Mouse (Mus musculus) spleen, adult 2 months (tissue): ENCODE measurements around the gene Ptpn1. TPM values are rescaled to one million over a fixed set of nuclear protein-coding genes. Genes with fewer than 3 reads are reported as not detected.

ENCODE experiments used
- DNase-seq, 2 experiments: peaks; one replicate each; pipeline versions ENCODE4 v3.0.0 to v3.0.0-alpha.2; 2012 to 2021; ENCODE audit warnings: low spot score in 2 of 2, low read depth in 1 of 2
- H3K27ac ChIP-seq: fragments of 200-500 bp; 2 replicates; pipeline ENCODE4 v1.5.1; 2012; ENCODE audit warnings: low read length, inconsistent platforms; ENCODE audit not compliant: insufficient read depth
- H3K27me3 ChIP-seq: fragments of 200-500 bp; 2 replicates; pipeline ENCODE4 v1.6.1; 2012; ENCODE audit warnings: mild to moderate bottlenecking, moderate library complexity, low read length, inconsistent platforms; ENCODE audit not compliant: control insufficient read depth, insufficient read depth
- H3K36me3 ChIP-seq: fragments of 200-500 bp; 2 replicates; pipeline ENCODE4 v1.6.1; 2012; ENCODE audit warnings: mild to moderate bottlenecking, low read length, inconsistent platforms; ENCODE audit not compliant: control insufficient read depth, insufficient read depth
- H3K4me1 ChIP-seq: fragments of 200-500 bp; 2 replicates; pipeline ENCODE4 v1.6.1; 2011; ENCODE audit warnings: inconsistent platforms; ENCODE audit not compliant: control insufficient read depth, insufficient read depth, insufficient read length
- H3K4me3 ChIP-seq: fragments of 200-500 bp; 2 replicates; pipeline ENCODE4 v1.5.1; 2011; ENCODE audit warnings: mild to moderate bottlenecking, inconsistent platforms; ENCODE audit not compliant: insufficient read depth, insufficient read length; ENCODE audit errors: extremely low read depth
- CTCF ChIP-seq: fragments of 200-500 bp; IDR thresholded peaks from 2 replicates; pipeline ENCODE4 v1.5.1; 2011; ENCODE audit warnings: mild to moderate bottlenecking, inconsistent platforms; ENCODE audit not compliant: insufficient read depth, insufficient read length, insufficient replicate concordance; ENCODE audit errors: extremely low read depth
- POLR2A ChIP-seq: fragments of 200-500 bp; IDR thresholded peaks from 2 replicates; pipeline ENCODE4 v1.6.1; 2011; ENCODE audit warnings: low read depth, low read length, inconsistent platforms
- WGBS: fragments of 180-500 bp; shearing (Covaris S2); methylation state at CpG from one replicate; pipeline ENCODE4 v1.1.7; 2018; 5-methylcytosine and 5-hydroxymethylcytosine counted together
- polyA plus RNA-seq: library from polyadenylated mRNA; depleted of rRNA; stranded (reverse); fragments of >200 nt; gene quantifications from 2 replicates; pipeline ENCODE4 v1.2.3, GENCODE M21; 2012

The Ptpn1 gene
- polyA plus RNA-seq, 1 experiment, result 83.8 TPM

DNA sequence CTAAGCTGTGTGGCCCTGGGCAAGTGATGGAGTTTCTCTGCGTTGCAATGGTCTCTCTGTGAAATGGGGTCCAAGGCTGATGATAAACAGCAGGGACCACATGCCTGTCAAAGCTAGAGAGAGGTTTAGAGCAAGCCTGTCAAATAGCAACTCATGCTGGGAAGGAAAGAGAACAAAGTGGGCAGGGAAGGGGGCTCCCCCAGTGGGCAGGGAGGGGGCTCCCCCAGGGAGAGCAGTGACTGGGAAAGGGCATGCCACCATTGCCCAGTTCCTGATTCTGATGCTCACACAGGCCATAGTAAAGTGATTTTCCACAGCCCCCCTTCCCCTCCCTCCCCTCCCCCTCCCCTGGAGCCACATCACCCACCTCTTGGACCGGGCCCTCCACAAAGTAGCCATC lies 71.0 kb downstream of the Ptpn1 start:
- WGBS, result 91% methylated on average over 1 of the region's 2 CpGs
- TF ChIP-seq CTCF, result no peak
- TF ChIP-seq POLR2A, result no peak

GRCm38 (mm10) chr2:168003431-168003830 lies 71.6 kb downstream of the Ptpn1 start:
- DNase-seq, result no peak
- no peaks in the 10 kb centered on the region for H3K4me1 ChIP-seq
- H3K27ac ChIP-seq, result no peak overlapping the region
- H3K36me3 ChIP-seq, result no peaks in the 10 kb centered on the region
- H3K27me3 ChIP-seq, result no peaks in the 10 kb centered on the region
- 93% methylated on average over 12 of the region's 12 CpGs for WGBS
- no peak for TF ChIP-seq CTCF
- TF ChIP-seq POLR2A, result no peak
- no peak overlapping the region for H3K4me3 ChIP-seq

More for the DNA sequence above, 71.0 kb downstream of the Ptpn1 start:
- no peaks in the 10 kb centered on the region for H3K36me3 ChIP-seq
- H3K4me1 ChIP-seq, result peaks cover 1% of the 10 kb centered on the region; the same call in 1 of the 2 replicates
- no peak overlapping the region for H3K4me3 ChIP-seq
- no peak overlapping the region for H3K27ac ChIP-seq
- H3K27me3 ChIP-seq, result no peaks in the 10 kb centered on the region
- no peak for DNase-seq

- WGBS, result 65% methylated on average over 2 of the region's 2 CpGs
- H3K27ac ChIP-seq, result no peak overlapping the region
- DNase-seq, result no peak
- no peak overlapping the region for H3K4me3 ChIP-seq
- TF ChIP-seq POLR2A (no peak), CTCF (no peak; the same call in 1 of the 2 replicates)
- no peaks in the 10 kb centered on the region for H3K27me3 ChIP-seq
- H3K4me1 ChIP-seq, result no peaks in the 10 kb centered on the region
- H3K36me3 ChIP-seq, result no peaks in the 10 kb centered on the region
Observed at GRCm38 (mm10) chr2:168004369-168004768, 72.5 kb downstream of the Ptpn1 start.

DNA sequence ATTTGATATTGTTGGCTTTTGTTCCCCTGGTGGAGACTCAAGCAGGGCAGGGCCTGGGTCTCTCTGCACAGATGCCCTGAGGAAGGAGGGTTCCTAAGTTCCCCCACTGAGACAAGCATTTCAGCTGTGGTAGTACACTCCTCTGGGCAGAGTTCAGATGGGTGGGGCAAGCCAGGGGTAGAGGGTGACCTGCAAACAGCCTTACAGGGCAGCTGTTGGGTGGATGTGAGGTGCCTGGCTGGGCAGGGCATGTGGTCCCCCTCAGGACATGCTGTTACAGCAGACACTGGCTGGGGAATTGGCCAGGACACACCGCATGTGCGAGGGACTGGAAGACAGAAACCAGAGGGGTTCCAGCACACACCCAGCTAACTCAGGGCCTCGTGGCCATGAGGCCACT lies 73.1 kb downstream of the Ptpn1 start:
- no peaks in the 10 kb centered on the region for H3K4me1 ChIP-seq
- TF ChIP-seq POLR2A (no peak), CTCF (no peak)
- H3K27me3 ChIP-seq, result no peaks in the 10 kb centered on the region
- H3K4me3 ChIP-seq, result no peak overlapping the region
- no peak overlapping the region for H3K27ac ChIP-seq
- 91% methylated on average over 3 of the region's 3 CpGs for WGBS
- H3K36me3 ChIP-seq, result no peaks in the 10 kb centered on the region
- no peak for DNase-seq

- TF ChIP-seq POLR2A, result no peak
- TF ChIP-seq CTCF, result no peak
- no peaks in the 10 kb centered on the region for H3K4me1 ChIP-seq
- 43% methylated on average over 3 of the region's 3 CpGs for WGBS
- H3K36me3 ChIP-seq, result no peaks in the 10 kb centered on the region
- H3K27me3 ChIP-seq, result no peaks in the 10 kb centered on the region
- no peak overlapping the region for H3K4me3 ChIP-seq
- H3K27ac ChIP-seq, result no peak overlapping the region
- DNase-seq, result no peak
Observed at GRCm38 (mm10) chr2:168005616-168006015, 73.8 kb downstream of the Ptpn1 start.

GRCm38 (mm10) chr2:168006489-168006888 lies 74.6 kb downstream of the Ptpn1 start:
- Histone ChIP-seq H3K4me3 (no peak overlapping the region), H3K36me3 (no peaks in the 10 kb centered on the region), H3K27ac (no peak overlapping the region), H3K4me1 (no peaks in the 10 kb centered on the region), H3K27me3 (no peaks in the 10 kb centered on the region)
- 94% methylated on average over 6 of the region's 6 CpGs for WGBS
- no peak for TF ChIP-seq POLR2A
- no peak for TF ChIP-seq CTCF
- no peak for DNase-seq

DNA sequence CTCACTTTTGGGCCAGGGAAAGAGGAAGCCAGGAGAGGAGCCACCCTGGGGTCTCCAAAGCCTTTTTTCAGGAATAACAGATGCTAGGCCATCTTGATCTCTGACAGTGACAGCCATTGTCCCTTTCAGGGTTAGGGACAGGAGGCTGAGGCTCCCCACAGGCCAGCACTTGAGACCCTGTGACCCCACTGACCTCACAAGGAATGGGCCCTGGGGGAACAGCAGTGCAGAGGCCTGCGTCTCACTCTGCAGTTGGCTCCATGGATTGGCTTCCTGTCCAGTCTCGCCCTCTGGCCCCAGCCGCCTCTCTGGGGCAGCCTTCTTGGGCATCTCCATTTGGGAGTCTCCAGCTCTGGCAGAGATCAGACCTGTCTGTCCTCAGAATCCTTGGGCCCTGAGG lies 76.3 kb downstream of the Ptpn1 start:
- Histone ChIP-seq H3K36me3 (no peaks in the 10 kb centered on the region), H3K27ac (no peak overlapping the region), H3K27me3 (no peaks in the 10 kb centered on the region), H3K4me1 (no peaks in the 10 kb centered on the region), H3K4me3 (no peak overlapping the region)
- 97% methylated on average over 3 of the region's 3 CpGs for WGBS
- TF ChIP-seq CTCF (no peak), POLR2A (no peak)
- DNase-seq, result no peak
